Mouse (Mus musculus): Measurements from ENCODE around the gene Cdk14.

DNA sequence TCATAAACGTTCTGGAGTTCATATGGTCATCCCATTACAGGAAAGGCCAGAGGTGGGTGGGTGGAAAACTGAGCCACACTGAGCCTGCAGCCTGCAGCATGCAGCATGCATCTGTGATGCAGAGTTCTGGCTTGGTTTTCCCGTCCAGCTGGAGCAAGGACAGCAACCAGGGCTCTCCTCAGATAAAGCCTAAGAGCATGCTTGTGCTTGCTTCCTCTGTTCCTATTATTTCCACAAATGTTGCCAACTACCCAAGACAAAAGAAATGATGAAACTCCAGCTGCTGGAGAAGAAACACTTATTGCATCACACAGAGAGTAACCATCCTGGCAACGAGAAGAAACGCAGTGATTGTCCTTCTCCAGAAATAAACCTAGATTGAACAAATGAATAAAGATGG lies 539.8 kb downstream of the Cdk14 start:
- TF ChIP-seq CTCF (IDR thresholded peaks at IDR 0.05; ENCODE audit: borderline replicate concordance, insufficient read depth, low read depth, low read length) (no peak), POLR2A (IDR thresholded peaks at IDR 0.05; ENCODE audit: borderline replicate concordance, insufficient read depth, low read length) (no peak)

Data from cerebellum, adult 2 months (tissue).